Mouse (Mus musculus): ENCODE results near the gene Ptpn3. TPM values are rescaled to one million over a fixed set of nuclear protein-coding genes. Genes with fewer than 3 reads are reported as not detected.
A peak's percentile ranks its signal among the peaks of the same experiment; 100 is the strongest.
"Not testable (repeated sequence)": the region's sequence is repeated elsewhere in the genome, so short reads cannot be mapped to it uniquely, and the experiment has no call there.

The Ptpn3 gene
- total and polyA plus RNA-seq, 3 experiments: 9.0 to 36.4 (median 24.2) TPM

- no peak for DNase-seq
Observed at GRCm38 (mm10) chr4:57224776-57225175, 76.9 kb downstream of the Ptpn3 start.

DNA sequence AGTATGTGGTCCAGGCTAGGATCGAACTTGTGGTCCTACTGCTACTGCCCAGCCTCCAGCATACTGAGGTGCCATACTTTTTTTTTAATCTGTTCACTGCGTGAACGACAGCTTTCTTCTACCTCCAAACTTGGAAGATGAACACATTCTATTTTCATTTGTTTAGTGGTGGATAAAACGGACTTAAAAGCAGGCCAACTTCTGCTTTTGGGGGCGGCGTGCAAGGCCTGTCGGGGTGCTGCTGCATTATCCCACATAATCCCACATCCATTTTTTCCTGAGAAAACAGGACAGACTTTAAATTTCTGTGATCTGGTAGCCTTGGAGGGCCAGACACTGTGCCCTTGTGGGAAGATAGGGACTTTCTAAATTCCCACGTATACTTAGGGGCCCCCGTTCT lies 83.9 kb downstream of the Ptpn3 start:
- DNase-seq: no peak

- DNase-seq: peak; percentile 13
Observed at GRCm38 (mm10) chr4:57216535-57216934, 85.1 kb downstream of the Ptpn3 start.

- no peak for DNase-seq
Observed at GRCm38 (mm10) chr4:57214852-57215251, 86.8 kb downstream of the Ptpn3 start.

GRCm38 (mm10) chr4:57214114-57214513 lies 87.5 kb downstream of the Ptpn3 start:
- no peak for DNase-seq

GRCm38 (mm10) chr4:57211706-57212105 lies 89.9 kb downstream of the Ptpn3 start:
- DNase-seq: no peak

- no peak for DNase-seq
Observed at GRCm38 (mm10) chr4:57205908-57206307, 95.7 kb downstream of the Ptpn3 start.

GRCm38 (mm10) chr4:57204780-57205179 lies 96.9 kb downstream of the Ptpn3 start:
- no peak for DNase-seq

DNA sequence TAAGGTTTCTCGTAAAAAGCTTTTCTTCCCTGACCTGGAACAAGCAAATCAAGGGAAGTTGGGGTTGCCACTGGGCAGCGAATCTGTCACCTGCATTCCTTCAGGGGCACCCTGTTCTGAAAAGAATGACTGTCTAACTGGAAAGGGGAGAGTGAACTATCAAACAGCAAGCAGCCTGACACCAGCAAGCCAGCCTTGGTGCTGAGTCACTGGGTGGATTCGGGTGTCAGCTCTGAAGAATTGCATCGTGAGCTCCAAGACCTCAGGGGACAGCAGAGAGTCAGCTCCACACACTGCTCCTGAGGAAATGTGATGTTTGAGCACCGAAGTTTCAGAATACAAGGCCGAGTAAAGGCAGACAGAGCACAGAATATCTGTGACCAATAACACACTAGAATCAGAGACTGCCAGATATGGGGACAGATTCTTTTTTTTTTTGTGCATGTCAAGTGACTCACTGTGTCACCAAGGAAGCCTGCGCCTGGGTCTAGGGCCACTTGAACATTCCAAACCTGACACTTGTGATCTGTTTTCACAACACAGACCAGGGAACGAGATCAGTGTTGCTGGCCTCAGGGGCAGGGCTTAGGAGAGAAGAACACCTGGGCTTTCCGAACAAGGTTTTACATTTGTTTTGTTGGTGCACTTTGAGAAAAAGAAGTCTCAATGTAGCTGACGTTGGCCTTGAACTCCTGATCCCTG lies 98.8 kb downstream of the Ptpn3 start:
- peak; percentile 77 for DNase-seq

DNA sequence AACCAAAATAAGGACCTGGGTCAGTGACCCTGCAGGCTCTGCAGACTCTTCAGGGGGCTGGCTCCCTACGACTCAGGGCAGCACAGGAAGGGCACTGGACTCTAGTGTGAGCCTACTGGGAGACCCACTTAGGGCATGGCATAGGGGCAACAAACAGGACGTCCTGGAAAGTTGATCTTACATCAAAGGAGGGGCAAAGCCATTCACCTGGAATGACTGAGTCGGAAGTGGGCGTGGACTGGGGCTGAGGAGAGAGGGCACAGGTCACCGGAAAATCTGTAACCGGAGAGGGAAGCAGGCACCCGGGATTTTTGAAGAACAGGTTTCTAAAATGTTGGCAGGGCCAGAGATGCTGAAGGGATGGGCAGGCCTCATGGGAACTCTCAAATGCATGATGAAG lies 99.5 kb downstream of the Ptpn3 start:
- DNase-seq: no peak

DNA sequence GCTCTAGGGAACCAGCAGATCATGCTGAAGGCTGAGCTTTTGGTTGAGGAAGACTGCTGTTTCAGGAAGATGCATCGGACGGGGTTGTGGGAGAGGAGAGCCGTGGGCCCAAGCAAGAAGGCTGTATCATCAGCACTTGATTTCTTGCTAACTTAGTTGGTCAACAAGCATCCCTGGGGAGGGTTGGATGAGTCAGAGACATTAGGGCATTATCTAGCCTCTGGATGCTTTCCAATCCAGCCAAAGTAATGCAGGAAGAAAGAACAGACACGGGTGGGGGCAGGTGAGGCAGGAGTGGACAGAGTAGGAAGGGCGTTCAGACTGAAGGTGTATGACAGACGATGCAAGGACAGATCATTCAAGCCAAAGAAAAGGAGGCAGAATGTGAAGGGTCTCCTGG lies 101.0 kb downstream of the Ptpn3 start:
- peak; percentile 22 for DNase-seq

- DNase-seq: not testable (repeated sequence)
Observed at GRCm38 (mm10) chr4:57198666-57199393, 102.8 kb downstream of the Ptpn3 start.

GRCm38 (mm10) chr4:57191543-57192283 lies 109.9 kb downstream of the Ptpn3 start:
- DNase-seq: no peak

DNA sequence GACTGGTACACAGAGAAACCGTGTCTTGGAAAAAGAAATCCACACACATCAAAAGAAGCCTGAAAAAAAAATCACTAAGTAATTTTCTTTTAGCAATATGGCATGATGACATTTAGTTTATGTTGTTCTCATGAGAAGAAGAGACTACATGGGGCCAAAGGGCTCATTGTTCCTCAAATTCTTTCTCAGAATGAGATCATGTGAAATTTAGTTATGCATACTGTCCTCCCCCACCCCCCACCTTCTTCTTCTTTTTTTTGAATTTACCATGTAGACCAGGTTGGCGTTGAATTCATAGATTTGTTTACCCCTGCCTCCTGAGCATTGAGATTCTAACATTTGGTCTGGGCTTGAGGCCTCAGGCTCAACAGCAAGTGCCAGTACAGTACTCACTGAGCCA lies 111.8 kb downstream of the Ptpn3 start:
- no peak for DNase-seq

GRCm38 (mm10) chr4:57186035-57186434 lies 115.6 kb downstream of the Ptpn3 start:
- DNase-seq: no peak

GRCm38 (mm10) chr4:57185462-57185861 lies 116.2 kb downstream of the Ptpn3 start:
- no peak for DNase-seq

DNA sequence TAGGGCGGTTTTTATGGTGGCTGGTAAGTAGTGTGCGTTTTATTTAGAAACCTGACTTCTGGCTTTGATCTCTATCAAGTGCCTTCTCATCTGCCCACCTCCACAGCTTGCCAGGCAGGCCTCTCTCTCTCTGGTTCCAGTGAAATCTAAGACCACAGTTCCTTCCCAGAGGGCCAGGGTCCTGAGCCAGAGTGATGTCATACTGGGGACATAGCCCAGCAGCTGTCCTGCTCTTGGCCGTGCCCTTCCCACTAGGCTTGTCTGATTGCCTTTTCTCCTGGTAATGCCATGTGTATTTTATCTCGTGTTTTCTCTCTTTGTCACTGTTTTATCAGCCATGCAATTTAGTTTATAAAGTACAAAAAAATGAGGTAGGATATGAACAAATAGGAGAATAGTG lies 118.1 kb downstream of the Ptpn3 start:
- no peak for DNase-seq

GRCm38 (mm10) chr4:57181538-57181937 lies 120.1 kb downstream of the Ptpn3 start:
- peak; percentile 33 for DNase-seq

DNA sequence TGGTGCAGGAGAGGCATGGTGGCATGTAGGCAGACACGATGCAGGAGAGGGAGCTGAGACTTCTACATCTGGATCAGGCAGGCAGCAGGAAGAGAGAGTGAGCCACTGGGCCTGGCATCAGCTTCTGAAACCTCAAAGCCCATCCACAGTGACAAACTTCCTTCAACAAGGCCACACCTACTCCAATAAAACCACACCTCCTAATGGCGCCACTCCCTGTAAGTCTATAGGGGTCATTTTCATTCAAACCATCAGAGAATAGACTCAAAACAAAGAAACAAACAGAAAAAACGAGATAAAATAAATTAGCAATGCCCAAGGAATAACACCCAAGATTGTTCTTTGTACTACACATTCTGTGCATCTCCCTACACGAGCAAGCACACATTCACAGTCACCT lies 122.8 kb downstream of the Ptpn3 start:
- no peak for DNase-seq

DNA sequence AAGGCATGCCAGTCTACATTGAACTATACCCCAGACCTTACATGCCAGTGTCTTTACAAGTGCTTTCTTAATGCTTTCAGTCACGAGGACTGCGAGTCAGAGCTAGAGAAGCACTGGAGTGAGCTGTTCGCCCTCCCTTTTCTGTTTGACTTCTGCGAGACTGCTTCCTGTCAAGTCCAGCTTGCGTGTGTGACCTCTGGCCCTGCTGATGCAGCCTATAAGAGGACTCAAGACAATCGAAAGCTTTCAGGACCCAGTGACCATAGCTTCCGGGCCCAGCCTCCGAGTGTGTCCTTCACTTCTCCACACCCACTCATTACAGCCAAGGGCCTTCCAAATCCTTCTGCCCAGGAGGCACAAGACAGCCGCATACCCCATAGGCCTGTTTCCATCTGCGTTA lies 126.3 kb downstream of the Ptpn3 start:
- peak; percentile 6 for DNase-seq

DNA sequence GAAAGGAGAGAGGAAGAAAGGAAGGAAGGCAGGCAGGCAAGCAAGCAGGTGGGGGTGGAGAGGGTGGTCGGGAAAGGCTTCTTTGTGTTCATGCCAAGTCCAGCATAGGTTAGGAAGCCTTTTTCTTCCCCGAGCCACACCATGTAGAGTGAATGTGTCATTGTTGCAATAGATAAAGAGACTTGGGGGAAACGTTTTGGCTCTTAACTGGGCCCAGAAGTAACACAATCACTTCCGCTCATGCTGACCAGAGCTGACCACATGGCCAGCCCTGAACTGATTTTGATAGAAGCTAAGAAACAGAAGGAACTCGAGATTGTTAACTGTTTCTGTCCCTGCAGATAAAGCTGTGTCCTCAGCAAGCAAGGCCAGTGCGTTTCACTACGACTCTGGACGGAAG lies 128.8 kb downstream of the Ptpn3 start:
- no peak for DNase-seq

DNA sequence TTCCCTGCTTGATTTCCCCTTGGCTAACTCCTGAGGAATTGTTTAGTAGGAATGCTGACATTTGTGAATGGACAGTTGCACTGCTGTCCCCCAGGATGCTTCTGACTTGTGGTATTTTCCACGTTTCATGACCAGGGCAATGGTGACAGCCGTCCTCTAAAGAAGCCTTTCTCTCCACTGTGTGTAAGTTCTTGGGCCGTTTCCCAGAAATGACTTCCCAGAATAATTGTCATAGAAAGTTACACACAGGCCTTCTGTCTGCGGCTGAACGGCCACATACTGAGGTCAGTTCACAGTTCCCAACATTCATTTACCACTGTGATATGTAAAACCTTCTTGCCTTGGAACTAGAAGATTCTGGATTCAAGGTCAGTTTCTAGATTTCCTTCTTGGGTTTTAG lies 129.8 kb downstream of the Ptpn3 start:
- peak; percentile 15 for DNase-seq

DNA sequence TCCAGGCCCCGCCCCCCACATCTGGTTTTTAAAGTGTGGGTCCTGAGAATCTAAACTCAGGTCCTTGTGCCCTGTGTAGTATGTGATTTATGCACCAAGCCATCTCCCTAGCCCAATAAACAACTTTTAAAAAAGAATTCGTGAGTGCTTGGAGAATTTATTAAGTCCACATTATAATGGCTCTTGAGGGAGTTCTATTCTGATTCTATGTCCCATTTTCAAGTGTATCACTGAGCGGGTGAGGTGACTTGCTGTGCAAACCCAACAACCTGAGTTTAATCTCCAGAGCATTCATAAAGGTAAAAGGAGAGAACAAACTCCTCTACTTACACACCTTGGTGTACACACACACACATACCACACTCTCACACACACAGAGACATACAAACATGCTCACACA lies 133.0 kb downstream of the Ptpn3 start:
- DNase-seq: no peak

Measured in adrenal gland, adult 2 months (tissue).